Mouse (Mus musculus): ENCODE results near the gene Tbc1d13. TPM values are rescaled to one million over a fixed set of nuclear protein-coding genes. Genes with fewer than 3 reads are reported as not detected.
"Not testable (repeated sequence)": the region's sequence is repeated elsewhere in the genome, so short reads cannot be mapped to it uniquely, and the experiment has no call there.

Tbc1d13 gene
- polyA plus RNA-seq, 1 experiment from 2014 or later: 5.4 TPM

DNA sequence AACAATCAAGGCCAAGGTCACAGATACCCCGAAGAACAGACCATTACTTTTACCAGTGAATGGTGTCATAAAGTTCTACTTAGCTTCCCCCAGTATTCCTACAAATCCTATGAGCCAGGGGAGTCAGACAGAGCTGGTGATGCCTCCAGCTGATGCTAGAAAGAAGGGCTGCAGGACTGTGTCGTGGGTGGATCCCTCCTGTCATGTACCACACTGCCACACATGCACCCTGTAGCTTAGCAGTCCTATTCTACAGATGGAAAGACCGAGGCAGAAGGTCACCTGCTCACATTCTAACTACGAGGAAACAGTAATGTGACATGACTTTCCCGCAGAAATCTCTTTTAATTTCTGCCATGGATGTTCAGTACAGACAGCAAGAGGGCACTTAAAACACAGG is 10.8 kb upstream of the Tbc1d13 start:
- Histone ChIP-seq H3K27ac (ENCODE audit: low read length) (no peak overlapping the region), H3K9me3 (replicated peaks; ENCODE audit: control insufficient read depth, low read length) (no peaks in the 10 kb centered on the region), H3K27me3 (ENCODE audit: control insufficient read depth, insufficient read depth, low read length) (no peaks in the 10 kb centered on the region), H3K36me3 (ENCODE audit: control insufficient read depth, insufficient read depth, low read length) (no peaks in the 10 kb centered on the region), H3K4me2 (ENCODE audit: low read depth, low read length) (no peak overlapping the region), H3K9ac (ENCODE audit: low read length) (no peak overlapping the region), H3K4me3 (replicated peaks; ENCODE audit: low read length) (no peak overlapping the region), H3K4me1 (ENCODE audit: control insufficient read depth, insufficient read depth, low read length) (peaks cover 13% of the 10 kb centered on the region)
- ATAC-seq (ENCODE audit: insufficient read depth, low FRiP score): no peak
- WGBS: 85% methylated on average over 5 of the region's 5 CpGs

DNA sequence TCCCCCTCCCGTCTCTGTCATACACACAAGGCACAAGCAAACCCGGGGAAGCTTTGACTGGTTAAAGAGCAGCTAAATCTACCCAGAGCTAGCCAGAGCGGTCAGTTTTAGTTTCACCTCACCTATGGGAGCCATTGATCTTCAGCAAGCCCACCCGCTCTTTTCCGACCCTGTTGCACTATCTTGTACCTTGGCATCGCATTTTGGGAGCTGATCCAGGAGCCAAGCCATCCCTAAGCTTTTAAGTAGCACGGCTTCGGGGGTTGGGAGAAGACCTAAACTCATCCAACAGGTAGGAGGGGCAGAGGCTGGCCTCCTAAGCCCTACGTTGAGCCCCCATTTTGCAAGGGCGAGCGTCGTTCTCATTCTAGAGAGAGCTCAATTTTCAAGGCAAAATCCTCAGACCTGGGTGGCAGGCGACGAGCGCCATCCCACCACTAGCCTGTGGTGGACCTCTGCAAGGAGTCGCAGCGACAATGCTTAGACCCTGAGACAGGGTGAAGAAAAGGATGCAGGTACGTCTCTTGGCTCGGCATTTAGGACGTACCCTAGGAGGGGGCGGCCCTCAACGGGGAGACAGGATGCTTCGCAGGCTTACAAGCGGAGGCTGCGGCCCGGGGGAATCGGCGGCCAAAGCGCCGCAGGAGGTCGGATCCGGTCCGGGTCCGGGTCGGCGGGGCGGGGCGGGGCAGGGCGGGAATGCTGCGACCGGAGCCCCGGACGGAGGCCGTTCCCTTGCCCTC is 9.6 kb upstream of the Tbc1d13 start:
- WGBS: 1% methylated on average over 41 of the region's 44 CpGs
- Histone ChIP-seq H3K9ac (ENCODE audit: low read length) (peak overlapping the region; percentile 94), H3K27ac (ENCODE audit: low read length) (peak overlapping the region; percentile 89), H3K9me3 (replicated peaks; ENCODE audit: control insufficient read depth, low read length) (no peaks in the 10 kb centered on the region), H3K4me3 (replicated peaks; ENCODE audit: low read length) (peak overlapping the region; percentile 67), H3K4me2 (ENCODE audit: low read depth, low read length) (peak overlapping the region; percentile 93), H3K4me1 (ENCODE audit: control insufficient read depth, insufficient read depth, low read length) (peaks cover 13% of the 10 kb centered on the region), H3K27me3 (ENCODE audit: control insufficient read depth, insufficient read depth, low read length) (no peaks in the 10 kb centered on the region), H3K36me3 (ENCODE audit: control insufficient read depth, insufficient read depth, low read length) (no peaks in the 10 kb centered on the region)
- ATAC-seq (ENCODE audit: insufficient read depth, low FRiP score): peak; percentile 63

- no peaks in the 10 kb centered on the region for H3K9me3 ChIP-seq (replicated peaks; ENCODE audit: control insufficient read depth, low read length)
- H3K27me3 ChIP-seq (ENCODE audit: control insufficient read depth, insufficient read depth, low read length): no peaks in the 10 kb centered on the region
- peak within 1 kb of the TSS; percentile 93 for H3K4me2 ChIP-seq (ENCODE audit: low read depth, low read length)
- peak; percentile 98 for ATAC-seq (ENCODE audit: insufficient read depth, low FRiP score)
- WGBS: 8% methylated on average over 31 of the region's 31 CpGs
- peak within 1 kb of the TSS; percentile 89 for H3K27ac ChIP-seq (ENCODE audit: low read length)
- peaks cover 13% of the 10 kb centered on the region for H3K4me1 ChIP-seq (ENCODE audit: control insufficient read depth, insufficient read depth, low read length)
- peak within 1 kb of the TSS; percentile 67 for H3K4me3 ChIP-seq (replicated peaks; ENCODE audit: low read length)
- no peaks in the 10 kb centered on the region for H3K36me3 ChIP-seq (ENCODE audit: control insufficient read depth, insufficient read depth, low read length)
- peak within 1 kb of the TSS; percentile 94 for H3K9ac ChIP-seq (ENCODE audit: low read length)
Observed at GRCm38 (mm10) chr2:30124472-30125274, 8.9 kb upstream of the Tbc1d13 start, which contains the start of gene Zer1. TSS of gene Zer1 (minus strand) at chr2:30124585.

DNA sequence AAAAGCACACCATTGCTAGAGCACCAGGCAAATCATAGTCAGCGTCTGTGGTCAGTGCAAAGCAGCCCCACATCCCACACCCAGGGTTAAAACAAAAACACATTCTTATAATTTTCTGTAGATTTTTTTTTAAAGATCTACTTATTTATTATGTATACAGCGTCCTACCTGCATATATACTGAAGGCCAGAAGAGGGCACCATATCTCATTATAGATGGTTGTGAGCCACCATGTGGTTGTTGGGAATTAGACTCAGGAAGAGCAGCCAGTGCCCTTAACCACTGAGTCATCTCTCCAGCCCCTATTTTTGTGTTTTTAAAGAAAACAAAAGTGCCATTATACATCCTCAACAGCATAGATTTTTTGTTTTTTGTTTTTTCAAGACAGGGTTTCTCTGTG is 4.8 kb upstream of the Tbc1d13 start:
- no peaks in the 10 kb centered on the region for H3K27me3 ChIP-seq (ENCODE audit: control insufficient read depth, insufficient read depth, low read length)
- H3K4me3 ChIP-seq (replicated peaks; ENCODE audit: low read length): no peak overlapping the region
- H3K4me2 ChIP-seq (ENCODE audit: low read depth, low read length): no peak overlapping the region
- no peak overlapping the region for H3K27ac ChIP-seq (ENCODE audit: low read length)
- H3K9me3 ChIP-seq (replicated peaks; ENCODE audit: control insufficient read depth, low read length): no peaks in the 10 kb centered on the region
- H3K9ac ChIP-seq (ENCODE audit: low read length): no peak overlapping the region
- no peaks in the 10 kb centered on the region for H3K36me3 ChIP-seq (ENCODE audit: control insufficient read depth, insufficient read depth, low read length)
- ATAC-seq (ENCODE audit: insufficient read depth, low FRiP score): no peak
- H3K4me1 ChIP-seq (ENCODE audit: control insufficient read depth, insufficient read depth, low read length): peaks cover 16% of the 10 kb centered on the region
- 36% methylated on average over 2 of the region's 2 CpGs for WGBS

DNA sequence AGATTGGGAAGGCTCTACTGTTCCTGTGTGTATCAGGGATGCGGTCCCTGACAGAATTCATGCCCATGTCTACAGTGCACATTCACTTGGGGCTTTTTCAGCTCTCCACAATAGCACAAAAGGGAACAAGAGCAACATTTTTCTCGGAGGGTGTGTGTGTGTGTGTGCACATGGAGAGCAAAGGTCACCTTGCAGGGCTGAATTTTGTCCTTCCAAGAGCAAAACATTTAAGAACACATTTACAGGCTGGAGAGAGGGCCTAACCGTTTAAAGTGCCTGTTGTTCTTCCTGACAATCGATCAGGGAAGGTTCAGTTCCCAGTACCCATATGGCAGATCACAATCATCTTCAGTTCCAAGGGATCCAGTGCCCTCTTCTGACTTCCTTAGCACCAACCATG is 3.4 kb upstream of the Tbc1d13 start:
- H3K27me3 ChIP-seq (ENCODE audit: control insufficient read depth, insufficient read depth, low read length): no peaks in the 10 kb centered on the region
- H3K9me3 ChIP-seq (replicated peaks; ENCODE audit: control insufficient read depth, low read length): no peaks in the 10 kb centered on the region
- H3K4me2 ChIP-seq (ENCODE audit: low read depth, low read length): no peak overlapping the region
- H3K27ac ChIP-seq (ENCODE audit: low read length): no peak overlapping the region
- ATAC-seq (ENCODE audit: insufficient read depth, low FRiP score): no peak
- no peaks in the 10 kb centered on the region for H3K36me3 ChIP-seq (ENCODE audit: control insufficient read depth, insufficient read depth, low read length)
- no peak overlapping the region for H3K9ac ChIP-seq (ENCODE audit: low read length)
- peaks cover 20% of the 10 kb centered on the region for H3K4me1 ChIP-seq (ENCODE audit: control insufficient read depth, insufficient read depth, low read length)
- no peak overlapping the region for H3K4me3 ChIP-seq (replicated peaks; ENCODE audit: low read length)
- 75% methylated on average over 4 of the region's 4 CpGs for WGBS

DNA sequence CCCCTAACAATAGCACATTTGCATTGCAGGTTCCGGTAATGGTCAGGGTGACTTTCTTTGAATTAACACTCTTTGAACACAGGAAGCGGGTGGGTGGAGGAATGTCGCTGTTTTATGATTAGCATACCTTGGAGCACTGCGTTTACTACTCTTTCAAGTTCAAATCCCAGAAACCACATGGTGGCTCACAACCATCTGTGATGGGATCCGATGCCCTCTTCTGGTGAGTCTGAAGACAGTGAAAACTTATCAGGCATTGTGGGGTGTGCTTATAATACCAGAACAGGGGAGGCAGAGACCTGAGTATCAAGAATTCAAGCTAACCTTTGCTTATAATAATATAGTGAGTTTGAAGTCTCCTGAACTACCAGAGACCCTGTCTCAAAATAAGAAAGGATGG is 2.3 kb upstream of the Tbc1d13 start:
- H3K27ac ChIP-seq (ENCODE audit: low read length); H3K9me3 ChIP-seq (replicated peaks; ENCODE audit: control insufficient read depth, low read length); H3K4me3 ChIP-seq (replicated peaks; ENCODE audit: low read length); H3K4me2 ChIP-seq (ENCODE audit: low read depth, low read length); ATAC-seq (ENCODE audit: insufficient read depth, low FRiP score); H3K9ac ChIP-seq (ENCODE audit: low read length); H3K27me3 ChIP-seq (ENCODE audit: control insufficient read depth, insufficient read depth, low read length); H3K36me3 ChIP-seq (ENCODE audit: control insufficient read depth, insufficient read depth, low read length): not testable (repeated sequence)
- 56% methylated on average over 5 of the region's 5 CpGs for WGBS
- H3K4me1 ChIP-seq (ENCODE audit: control insufficient read depth, insufficient read depth, low read length): peaks cover 21% of the 10 kb centered on the region

DNA sequence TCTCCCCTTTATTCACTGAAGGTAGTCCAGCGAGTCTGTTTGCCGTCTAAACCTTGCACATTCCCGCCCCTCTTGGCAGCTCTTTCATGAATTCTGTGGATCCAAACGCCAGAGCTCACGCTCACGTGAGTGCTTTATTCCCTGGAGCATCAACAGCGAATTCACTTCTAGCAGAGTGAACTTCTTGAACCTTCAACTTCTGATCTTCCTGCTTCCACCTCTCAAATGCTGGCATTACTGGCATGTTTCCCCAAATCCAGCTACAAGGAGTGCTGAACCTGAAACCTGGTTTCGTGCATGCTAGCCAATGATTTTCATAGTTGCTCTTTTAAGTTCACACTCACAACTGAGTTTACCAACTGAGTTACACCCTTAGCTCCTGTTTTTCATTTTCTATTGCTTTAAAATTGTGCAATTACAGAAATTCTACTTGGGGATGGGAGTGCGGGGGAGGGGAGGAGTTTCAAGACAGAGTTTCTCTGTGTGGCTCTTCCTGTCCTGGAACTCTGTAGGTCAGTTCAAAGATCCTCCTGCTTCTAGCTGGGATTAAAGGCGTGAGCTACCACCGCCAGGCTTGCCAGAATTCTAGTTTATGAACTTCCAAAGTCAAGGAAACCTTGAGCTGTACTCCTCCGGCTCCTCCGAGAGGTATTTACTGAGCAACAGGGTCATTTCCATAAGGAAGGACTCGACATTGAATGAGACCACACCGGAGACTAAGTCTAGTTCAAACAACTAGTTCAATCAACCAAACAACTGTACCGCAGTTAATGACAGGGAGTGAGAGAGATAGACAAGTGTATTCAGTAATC is 539 bp upstream of the Tbc1d13 start:
- H3K27me3 ChIP-seq (ENCODE audit: control insufficient read depth, insufficient read depth, low read length): no peaks in the 10 kb centered on the region
- 15% methylated on average over 16 of the region's 16 CpGs for WGBS
- H3K9ac ChIP-seq (ENCODE audit: low read length): peak overlapping the region; percentile 88
- H3K4me1 ChIP-seq (ENCODE audit: control insufficient read depth, insufficient read depth, low read length): peaks cover 21% of the 10 kb centered on the region
- peak overlapping the region; percentile 76 for H3K4me2 ChIP-seq (ENCODE audit: low read depth, low read length)
- H3K36me3 ChIP-seq (ENCODE audit: control insufficient read depth, insufficient read depth, low read length): no peaks in the 10 kb centered on the region
- ATAC-seq (ENCODE audit: insufficient read depth, low FRiP score): no peak
- peak overlapping the region; percentile 90 for H3K4me3 ChIP-seq (replicated peaks; ENCODE audit: low read length)
- H3K9me3 ChIP-seq (replicated peaks; ENCODE audit: control insufficient read depth, low read length): no peaks in the 10 kb centered on the region
- peak overlapping the region; percentile 90 for H3K27ac ChIP-seq (ENCODE audit: low read length)

GRCm38 (mm10) chr2:30134378-30134711 is 799 bp downstream of the Tbc1d13 start:
- no peak for ATAC-seq (ENCODE audit: insufficient read depth, low FRiP score)
- H3K9ac ChIP-seq (ENCODE audit: low read length): peak overlapping the region; percentile 88
- H3K36me3 ChIP-seq (ENCODE audit: control insufficient read depth, insufficient read depth, low read length): no peaks in the 10 kb centered on the region
- H3K9me3 ChIP-seq (replicated peaks; ENCODE audit: control insufficient read depth, low read length): no peaks in the 10 kb centered on the region
- H3K27me3 ChIP-seq (ENCODE audit: control insufficient read depth, insufficient read depth, low read length): no peaks in the 10 kb centered on the region
- H3K27ac ChIP-seq (ENCODE audit: low read length): peak overlapping the region; percentile 90
- 20% methylated on average over 6 of the region's 6 CpGs for WGBS
- peak overlapping the region; percentile 76 for H3K4me2 ChIP-seq (ENCODE audit: low read depth, low read length)
- H3K4me3 ChIP-seq (replicated peaks; ENCODE audit: low read length): peak overlapping the region; percentile 90
- peaks cover 21% of the 10 kb centered on the region for H3K4me1 ChIP-seq (ENCODE audit: control insufficient read depth, insufficient read depth, low read length)

Data from stomach, embryonic 16.5 days (tissue).